Mouse (Mus musculus): Measurements from ENCODE around the gene Adamts4. TPM values are rescaled to one million over a fixed set of nuclear protein-coding genes. Genes with fewer than 3 reads are reported as not detected.
"Not testable (repeated sequence)": the region's sequence is repeated elsewhere in the genome, so short reads cannot be mapped to it uniquely, and the experiment has no call there.

Gene Adamts4
- total RNA-seq, 2 experiments from 2014 or later: 0.48 to 0.90 TPM

GRCm38 (mm10) chr1:171306157-171306556, 55.9 kb downstream of the Adamts4 start:
- DNase-seq (ENCODE audit: low spot score): not testable (repeated sequence)

- no peak for DNase-seq (ENCODE audit: low spot score)
These were observed 59.1 kb downstream of the Adamts4 start for GRCm38 (mm10) chr1:171309321-171309720.

Other genes starting within 250 kb of the Adamts4 start
- gene Fcgr4, start 231.5 kb upstream of the Adamts4 start, total RNA-seq (2021): not detected
- gene Fcgr3, start 185.5 kb upstream of the Adamts4 start, total RNA-seq (2021): 1 to 10 TPM; 1.8 to 4.4 TPM
- gene Cfap126, start 136.5 kb upstream of the Adamts4 start, total RNA-seq (2021): 1 to 10 TPM; 1.2 to 2.0 TPM
- 100 to 1,000 TPM; 667 to 772 TPM for gene Sdhc, start 99.8 kb upstream of the Adamts4 start, total RNA-seq (2021)
- 10 to 100 TPM; 28.7 to 29.5 TPM for gene Mpz, start 99.7 kb upstream of the Adamts4 start, total RNA-seq (2021)
- 100 to 1,000 TPM in 1 of 2 experiments, 10 to 100 TPM in 1; 36.1 to 133 TPM for gene Pcp4l1, start 54.2 kb upstream of the Adamts4 start, total RNA-seq (2021)
- gene Nr1i3, start 36.5 kb upstream of the Adamts4 start, total RNA-seq (2021): not detected
- 10 to 100 TPM; 47.6 to 51.7 TPM for gene Tomm40l, start 27.9 kb upstream of the Adamts4 start, total RNA-seq (2021)
- 1 to 10 TPM in 1 of 2 experiments, not detected in 1; 7.5 TPM for gene Apoa2, start 25.4 kb upstream of the Adamts4 start, total RNA-seq (2021)
- 1 to 10 TPM; 2.2 to 4.9 TPM for gene Fcer1g, start 16.1 kb upstream of the Adamts4 start, total RNA-seq (2021)
- 100 to 1,000 TPM; 804 to 821 TPM for gene Ndufs2, start 967 bp downstream of the Adamts4 start, total RNA-seq (2021)
- gene B4galt3, start 19.9 kb downstream of the Adamts4 start, total RNA-seq (2021): 10 to 100 TPM; 12.0 to 13.0 TPM
- gene Ppox, start 30.8 kb downstream of the Adamts4 start, total RNA-seq (2021): 1 to 10 TPM; 7.8 to 7.9 TPM
- gene Usp21, start 37.6 kb downstream of the Adamts4 start, total RNA-seq (2021): 10 to 100 TPM; 15.1 to 19.3 TPM
- gene Ufc1, start 44.6 kb downstream of the Adamts4 start, total RNA-seq (2021): 10 to 100 TPM; 85.7 to 96.8 TPM
- gene Dedd, start 78.7 kb downstream of the Adamts4 start, total RNA-seq (2021): 10 to 100 TPM; 28.1 to 35.8 TPM
- 10 to 100 TPM; 26.0 to 28.9 TPM for gene Nit1, start 95.2 kb downstream of the Adamts4 start, total RNA-seq (2021)
- 100 to 1,000 TPM; 110 to 128 TPM for gene Pfdn2, start 95.2 kb downstream of the Adamts4 start, total RNA-seq (2021)
- not detected for gene Klhdc9, start 110.4 kb downstream of the Adamts4 start, total RNA-seq (2021)
- gene Nectin4, start 119.7 kb downstream of the Adamts4 start, total RNA-seq (2021): not detected
- gene Arhgap30, start 138.5 kb downstream of the Adamts4 start, total RNA-seq (2021): under 1 TPM; 0.53 to 0.90 TPM
- gene Usf1, start 160.9 kb downstream of the Adamts4 start, total RNA-seq (2021): 10 to 100 TPM; 24.7 to 26.1 TPM
- under 1 TPM; 0.48 to 0.93 TPM for gene Tstd1, start 168.5 kb downstream of the Adamts4 start, total RNA-seq (2021)
- 1 to 10 TPM; 3.7 to 7.0 TPM for gene F11r, start 187.1 kb downstream of the Adamts4 start, total RNA-seq (2021)